Comparison of ENCODE assay signal across 8 mouse cellular contexts in the genomic region with DNA sequence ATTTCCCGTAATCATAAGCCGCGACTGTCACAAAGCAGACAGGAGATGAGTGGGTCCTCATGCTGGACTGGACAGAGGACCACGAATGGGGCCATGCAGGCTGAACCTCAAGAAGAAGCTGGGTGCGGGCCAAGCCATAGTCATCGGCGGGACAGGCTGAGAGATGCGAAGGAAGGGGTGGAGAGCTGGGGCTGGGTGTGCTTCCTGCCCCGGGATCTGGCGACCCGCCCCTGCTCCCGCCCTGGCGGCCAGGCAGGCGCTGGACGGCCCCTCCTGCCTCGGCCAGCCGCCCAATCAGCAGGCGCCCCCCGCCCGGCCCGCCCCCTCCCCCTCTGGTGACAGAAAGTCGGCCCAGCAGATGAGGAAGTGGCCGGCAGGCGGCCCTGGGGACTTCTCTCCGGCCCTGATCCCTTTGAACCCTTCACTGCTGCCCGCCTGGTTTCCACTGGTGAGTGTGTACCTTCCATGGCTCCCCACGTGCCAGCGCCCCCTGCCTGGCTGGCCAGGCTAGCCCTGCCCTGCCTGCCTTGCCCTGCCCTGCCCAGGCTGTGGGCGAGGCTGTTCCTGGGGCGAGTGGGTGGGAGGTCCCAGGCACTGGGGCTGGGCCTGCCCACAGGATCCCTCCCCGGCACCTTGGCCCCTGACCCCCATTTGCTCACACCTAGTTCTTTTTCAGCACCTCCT. TPM values are rescaled to one million over a fixed set of nuclear protein-coding genes. Genes with fewer than 3 reads are reported as not detected.
DNase-seq lines count a peak whose midpoint lies in the region; ATAC-seq lines count a peak whose summit lies in the region.

Elovl1 (plus strand) TSS at position 326 of the 684 bp plus-strand sequence.

- peak within 1 kb of the TSS; percentile 61 to 90 for H3K4me3 ChIP-seq in heart, embryonic 14.5 days (ENCODE audit: control insufficient read depth in 1 of 2, insufficient read depth in 1 of 2, low read depth in 1 of 2, low read length in 2 of 2)
- peak within 1 kb of the TSS; percentile 78 for H3K4me3 ChIP-seq in liver, embryonic 13.5 days (replicated peaks)
- peak within 1 kb of the TSS; percentile 85 for H3K4me3 ChIP-seq in stomach, embryonic 15.5 days (replicated peaks)

- peak; percentile 65 for DNase-seq in c-Kit-negative CD71-positive TER-119-positive erythroid progenitor cells, embryonic 14.5 days (ENCODE audit: low read depth, low spot score)
- peak; percentile 68 for DNase-seq in fibroblast of lung, adult 2 months (ENCODE audit: low read depth)
- DNase-seq in kidney, postnatal 14 days, result peak; percentile 96
- peak; percentile 88 for DNase-seq in liver, embryonic 13.5 days
- DNase-seq in natural killer cell, adult 2 months (ENCODE audit: low spot score in 2 of 2), result peak; percentile 73 to 74

- peak; percentile 88 for ATAC-seq in CD4-positive, CD25-positive, alpha-beta regulatory T cell, adult 4 months
- ATAC-seq in heart, embryonic 14.5 days (ENCODE audit: insufficient number of reproducible peaks, insufficient read depth, low FRiP score, low read depth), result peak; percentile 92
- peak; percentile 89 for ATAC-seq in liver, embryonic 13.5 days (ENCODE audit: low read depth)
- ATAC-seq in stomach, embryonic 15.5 days (ENCODE audit: insufficient read depth, low FRiP score, low read depth), result peak; percentile 96

- peak within 1 kb of the TSS; percentile 72 to 85 for H3K27ac ChIP-seq in heart, embryonic 14.5 days (replicated peaks in 1 of 2; ENCODE audit: control insufficient read depth in 1 of 2, insufficient read depth in 1 of 2, low read depth in 2 of 2, low read length in 2 of 2)
- H3K27ac ChIP-seq in liver, embryonic 13.5 days, result peak within 1 kb of the TSS; percentile 93
- H3K27ac ChIP-seq in stomach, embryonic 15.5 days, result peak within 1 kb of the TSS; percentile 90

- WGBS in heart, embryonic 14.5 days, result 1% methylated on average over 19 of the region's 31 CpGs
- 0% methylated on average over 25 of the region's 31 CpGs for WGBS in liver, embryonic 13.5 days (ENCODE audit: insufficient replicate concordance)
- 2% methylated on average over 20 of the region's 31 CpGs for WGBS in stomach, embryonic 15.5 days

- H3K9me3 ChIP-seq in heart, embryonic 14.5 days (ENCODE audit: control insufficient read depth, low read length), result no peaks in the 10 kb centered on the region
- H3K9me3 ChIP-seq in liver, embryonic 13.5 days (replicated peaks), result no peaks in the 10 kb centered on the region
- H3K9me3 ChIP-seq in stomach, embryonic 15.5 days, result no peaks in the 10 kb centered on the region

- no peaks in the 10 kb centered on the region for H3K27me3 ChIP-seq in heart, embryonic 14.5 days (ENCODE audit: control insufficient read depth, insufficient read depth, low read length)
- no peaks in the 10 kb centered on the region for H3K27me3 ChIP-seq in liver, embryonic 13.5 days
- no peaks in the 10 kb centered on the region for H3K27me3 ChIP-seq in stomach, embryonic 15.5 days (replicated peaks)

- peak within 1 kb of the TSS; percentile 86 for H3K4me2 ChIP-seq in heart, embryonic 14.5 days (ENCODE audit: low read length)
- peak within 1 kb of the TSS; percentile 98 for H3K4me2 ChIP-seq in liver, embryonic 13.5 days
- H3K4me2 ChIP-seq in stomach, embryonic 15.5 days, result peak within 1 kb of the TSS; percentile 86

- H3K9ac ChIP-seq in heart, embryonic 14.5 days (ENCODE audit: low read length), result peak within 1 kb of the TSS; percentile 79
- H3K9ac ChIP-seq in liver, embryonic 13.5 days, result peak within 1 kb of the TSS; percentile 89
- H3K9ac ChIP-seq in stomach, embryonic 15.5 days, result peak within 1 kb of the TSS; percentile 61

- H3K36me3 ChIP-seq in heart, embryonic 14.5 days (ENCODE audit: control insufficient read depth, insufficient read depth, low read length), result peaks cover 39% of the 10 kb centered on the region
- H3K36me3 ChIP-seq in liver, embryonic 13.5 days, result peaks cover 34% of the 10 kb centered on the region
- peaks cover 15% of the 10 kb centered on the region for H3K36me3 ChIP-seq in stomach, embryonic 15.5 days

- H3K4me1 ChIP-seq in heart, embryonic 14.5 days (ENCODE audit: control insufficient read depth in 2 of 2, insufficient read depth in 2 of 2, low read length in 2 of 2), result peaks cover 12 to 21% of the 10 kb centered on the region in 2 experiments
- peaks cover 98% of the 10 kb centered on the region for H3K4me1 ChIP-seq in liver, embryonic 13.5 days (replicated peaks)
- H3K4me1 ChIP-seq in stomach, embryonic 15.5 days, result peaks cover 25% of the 10 kb centered on the region

RNA-seq across cellular contexts. Expression of gene Elovl1, which starts in this region (rescaled TPM):
- polyA plus RNA-seq in CD4-positive, CD25-positive, alpha-beta regulatory T cell, adult 4 months (2017; shearing (Covaris generic)), result 100 to 1,000 TPM; 115 to 129 TPM
- 60.2 and 60.3 TPM in 2 replicates for polyA plus RNA-seq in heart, embryonic 14.5 days (2014; fragmentation: Nextera tagmentation; extraction: Ambion mirVana)
- 106 and 107 TPM in 2 replicates for polyA plus RNA-seq in liver, embryonic 13.5 days (2015; fragmentation: Nextera tagmentation; extraction: Ambion mirVana)
- polyA plus RNA-seq in stomach, embryonic 15.5 days (2015; fragmentation: Nextera tagmentation; extraction: Ambion mirVana), result 128 and 136 TPM in 2 replicates

Comparison
In these comparisons a context has a peak if more than half of its experiments do, and no peak if none do; other contexts are left out.
1. Peak in every context shown above with its lines: DNase-seq, ATAC-seq, H3K4me3 ChIP-seq and H3K27ac ChIP-seq.